Mouse (Mus musculus) forebrain, embryonic 14.5 days (tissue): Measurements from ENCODE around the gene Dmrtc2. TPM values are rescaled to one million over a fixed set of nuclear protein-coding genes. Genes with fewer than 3 reads are reported as not detected.

Experiments
- ATAC-seq: fragments of 200-750 bp; cut with Nextera tagmentation; 2 replicates; pipeline ENCODE4 v1.8.0; 2017; ENCODE audit warnings: mild to moderate bottlenecking, moderate library complexity
- DNase-seq: peaks from one replicate; pipeline ENCODE4 v3.0.0-alpha.2; 2015; ENCODE audit warnings: low spot score
- H3K27ac ChIP-seq: fragments of 300-500 bp; sonication (generic); 2 replicates; pipeline ENCODE4 v1.5.1; 2014; ENCODE audit warnings: low read depth, mild to moderate bottlenecking, control low read depth, low read length, moderate library complexity
- H3K27me3 ChIP-seq: fragments of 300-500 bp; sonication (generic); replicated peaks from 2 replicates; pipeline ENCODE4 v1.6.1; 2014; ENCODE audit warnings: low read length, control low read depth, mixed read lengths; ENCODE audit not compliant: control insufficient read depth, insufficient read depth
- H3K36me3 ChIP-seq: fragments of 300-500 bp; sonication (generic); 2 replicates; pipeline ENCODE4 v1.6.1; 2014; ENCODE audit warnings: low read length, control low read depth; ENCODE audit not compliant: control insufficient read depth, insufficient read depth
- H3K4me1 ChIP-seq: fragments of 300-500 bp; sonication (generic); 2 replicates; pipeline ENCODE4 v1.6.1; 2014; ENCODE audit warnings: antibody characterized with exemption, low read length, control low read depth; ENCODE audit not compliant: control insufficient read depth, insufficient read depth
- H3K4me2 ChIP-seq: fragments of 300-500 bp; sonication (generic); 2 replicates; pipeline ENCODE4 v1.6.1; 2014; ENCODE audit warnings: mild to moderate bottlenecking, control low read depth, low read length
- H3K4me3 ChIP-seq: fragments of 300-500 bp; sonication (generic); 2 replicates; pipeline ENCODE4 v1.5.1; 2014; ENCODE audit warnings: low read depth, low read length, control low read depth
- H3K9ac ChIP-seq: fragments of 300-500 bp; sonication (generic); 2 replicates; pipeline ENCODE4 v1.6.1; 2014; ENCODE audit warnings: mild to moderate bottlenecking, low read length, control low read depth, moderate library complexity
- H3K9me3 ChIP-seq: fragments of 300-500 bp; sonication (generic); replicated peaks from 2 replicates; pipeline ENCODE4 v1.6.1; 2016; ENCODE audit warnings: low read length, control low read depth, mixed read lengths; ENCODE audit not compliant: control insufficient read depth
- WGBS: fragments of 180-500 bp; shearing (Covaris S2); extraction: QIAGEN DNeasy Blood & Tissue Kit; methylation state at CpG from one replicate; pipeline ENCODE4 v1.1.7; 2014; 5-methylcytosine and 5-hydroxymethylcytosine counted together
- polyA plus RNA-seq: library from polyadenylated mRNA; unstranded; fragments of >200 nt; fragmentation: Nextera tagmentation; extraction: Ambion mirVana; gene quantifications from 2 replicates; pipeline ENCODE4 v1.2.1, GENCODE M21; 2014

The Dmrtc2 gene
- polyA plus RNA-seq, 1 experiment from 2014 or later, result not detected

- Histone ChIP-seq H3K27me3 (no peaks in the 10 kb centered on the region), H3K4me1 (peaks cover 12% of the 10 kb centered on the region; the same call in 1 of the 2 replicates), H3K9ac (peak within 1 kb of the TSS; percentile 100), H3K27ac (peak within 1 kb of the TSS; percentile 92), H3K4me2 (peak within 1 kb of the TSS; percentile 87), H3K36me3 (peaks cover 34% of the 10 kb centered on the region), H3K9me3 (no peaks in the 10 kb centered on the region), H3K4me3 (peak within 1 kb of the TSS; percentile 100)
- whole genome bisulfite sequencing, result under 1% methylated on average over 57 of the region's 57 CpGs
- ATAC-seq (peak; percentile 93), DNase-seq (peak; percentile 100)
Observed at GRCm38 (mm10) chr7:24883896-24884692, 14.2 kb downstream of the Dmrtc2 start, which contains the start of gene Rps19. TSS of gene Rps19 (plus strand) at chr7:24884371.

GRCm38 (mm10) chr7:24884693-24885291, 14.9 kb downstream of the Dmrtc2 start:
- Histone ChIP-seq H3K27me3 (no peaks in the 10 kb centered on the region), H3K9ac (peak overlapping the region; percentile 100), H3K27ac (peak overlapping the region; percentile 92), H3K36me3 (peaks cover 41% of the 10 kb centered on the region), H3K4me1 (peaks cover 12% of the 10 kb centered on the region; the same call in 1 of the 2 replicates), H3K4me2 (peak overlapping the region; percentile 87), H3K4me3 (peak overlapping the region; percentile 100), H3K9me3 (no peaks in the 10 kb centered on the region)
- no peak for ATAC-seq
- under 1% methylated on average over 43 of the region's 47 CpGs for WGBS
- DNase-seq, result peak; percentile 20

DNA sequence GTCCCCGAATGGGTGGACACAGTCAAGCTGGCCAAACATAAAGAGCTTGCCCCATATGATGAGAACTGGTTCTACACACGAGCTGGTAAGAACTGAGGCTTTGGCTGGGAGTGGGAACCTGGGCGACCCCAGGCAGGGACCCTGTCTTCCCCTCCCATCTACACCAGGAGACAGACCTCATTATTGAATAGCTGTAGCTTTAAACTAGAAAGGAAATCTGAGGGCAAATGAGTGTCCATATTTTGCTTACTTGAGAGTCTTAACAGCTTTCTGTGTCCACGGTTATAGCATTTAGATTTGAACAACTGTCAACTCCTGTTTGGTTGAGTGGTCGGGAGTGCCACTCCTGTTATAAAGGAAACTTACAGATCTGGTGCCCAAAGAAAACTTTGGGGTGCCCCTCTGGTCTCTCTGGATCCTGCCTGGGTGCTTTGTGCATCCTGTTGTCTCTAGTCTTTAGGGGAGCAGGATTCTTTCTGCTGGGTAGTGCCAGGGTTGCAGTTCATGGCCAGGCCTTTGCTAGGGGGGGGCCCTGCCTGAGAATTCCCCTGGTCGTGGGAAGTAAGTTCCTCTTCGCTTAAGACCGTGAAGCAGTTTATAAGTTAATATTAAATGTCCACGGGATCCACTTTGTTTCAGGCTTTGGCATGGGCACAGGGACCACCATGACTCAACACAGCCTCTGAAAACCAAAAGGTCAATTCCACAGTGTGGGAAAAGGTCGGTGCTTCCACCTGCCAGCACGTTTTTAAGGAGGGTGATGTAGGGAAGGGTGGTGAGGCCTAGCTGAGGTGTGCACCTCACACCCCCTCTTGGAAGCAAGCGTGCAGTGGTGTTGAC, 15.8 kb downstream of the Dmrtc2 start:
- H3K9me3 ChIP-seq, result no peaks in the 10 kb centered on the region
- no peak overlapping the region for H3K27ac ChIP-seq

DNA sequence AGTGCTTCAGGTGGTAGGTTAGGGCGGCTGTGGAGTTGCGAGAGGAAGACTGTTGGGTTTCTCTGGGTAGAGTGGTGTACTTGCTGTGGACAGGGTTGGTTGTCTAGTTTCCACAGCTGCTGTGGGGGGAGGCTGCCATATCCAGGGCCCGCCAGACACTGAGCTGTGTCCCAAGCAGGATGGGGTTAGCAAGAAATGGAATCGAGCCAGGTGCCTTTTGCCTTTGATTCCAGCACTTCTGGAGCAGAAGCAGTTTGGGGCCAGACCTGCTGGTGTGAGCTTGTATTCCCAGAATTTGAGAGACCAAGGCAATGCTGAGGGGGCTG, 16.4 kb downstream of the Dmrtc2 start:
- Histone ChIP-seq H3K27me3 (no peaks in the 10 kb centered on the region), H3K9ac (peak overlapping the region; percentile 100), H3K27ac (no peak overlapping the region), H3K4me3 (0 out of 2 replicates have a peak overlapping the region, but pooled peaks have one; percentile 100), H3K36me3 (peaks cover 54% of the 10 kb centered on the region), H3K9me3 (no peaks in the 10 kb centered on the region), H3K4me1 (peaks cover 12% of the 10 kb centered on the region; the same call in 1 of the 2 replicates), H3K4me2 (peak overlapping the region; percentile 87)
- no peak for DNase-seq
- WGBS, result 63% methylated on average over 4 of the region's 4 CpGs
- no peak for ATAC-seq

More for the DNA sequence above, 15.8 kb downstream of the Dmrtc2 start:
- 45% methylated on average over 12 of the region's 12 CpGs for WGBS
- Histone ChIP-seq H3K36me3 (peaks cover 49% of the 10 kb centered on the region), H3K4me2 (peak overlapping the region; percentile 87), H3K4me3 (peak overlapping the region; percentile 100), H3K27me3 (no peaks in the 10 kb centered on the region), H3K9ac (peak overlapping the region; percentile 100), H3K4me1 (peaks cover 12% of the 10 kb centered on the region; the same call in 1 of the 2 replicates)
- DNase-seq, result no peak
- ATAC-seq, result no peak

GRCm38 (mm10) chr7:24887096-24887495, 17.2 kb downstream of the Dmrtc2 start:
- ATAC-seq (no peak), DNase-seq (no peak)
- H3K9me3 ChIP-seq, result no peaks in the 10 kb centered on the region
- H3K27me3 ChIP-seq, result no peaks in the 10 kb centered on the region
- WGBS, result 54% methylated on average over 4 of the region's 4 CpGs
- peaks cover 12% of the 10 kb centered on the region; the same call in 1 of the 2 replicates for H3K4me1 ChIP-seq
- no peak overlapping the region for H3K4me3 ChIP-seq
- H3K36me3 ChIP-seq, result peaks cover 62% of the 10 kb centered on the region
- H3K9ac ChIP-seq, result peak overlapping the region; percentile 100
- no peak overlapping the region for H3K27ac ChIP-seq
- H3K4me2 ChIP-seq, result no peak overlapping the region

DNA sequence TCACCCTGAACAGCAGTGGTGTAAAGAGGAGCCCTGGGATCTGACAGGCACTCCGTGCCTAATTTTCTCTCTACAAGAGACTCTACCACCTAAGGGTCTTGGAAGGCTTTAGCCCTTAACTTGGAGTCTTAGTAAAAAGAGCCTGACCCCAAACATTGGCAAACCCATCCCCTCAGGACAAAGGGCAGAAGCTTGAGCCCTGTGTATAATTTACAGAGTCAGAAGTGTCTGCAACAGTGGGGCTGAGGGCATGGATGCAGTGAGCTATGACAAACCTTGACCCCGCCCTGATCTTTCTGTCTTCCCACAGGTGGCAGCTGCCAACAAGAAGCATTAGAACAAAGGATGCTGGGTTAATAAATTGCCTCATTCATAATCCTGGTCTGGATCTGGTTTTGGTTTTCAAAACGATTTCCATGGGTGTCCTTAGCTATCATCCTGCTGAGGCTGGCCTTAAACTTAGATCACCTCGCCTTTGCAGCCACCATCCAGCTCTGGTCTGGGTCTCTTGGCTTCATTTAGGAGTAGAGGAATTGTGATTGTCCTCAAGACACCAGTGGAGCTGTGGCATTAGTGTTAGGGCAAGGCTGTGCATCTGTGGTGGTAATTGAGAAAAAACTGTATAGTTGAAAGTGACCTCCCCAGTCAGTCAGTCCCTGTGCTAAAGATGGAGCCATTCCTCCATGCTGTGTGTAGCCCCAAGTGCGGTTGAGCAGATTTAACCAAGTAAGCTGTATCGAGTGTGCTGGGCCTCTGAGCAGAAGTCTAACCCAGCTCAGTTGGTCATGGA, 19.8 kb downstream of the Dmrtc2 start:
- H3K9me3 ChIP-seq, result no peaks in the 10 kb centered on the region
- H3K27ac ChIP-seq, result no peak overlapping the region
- WGBS, result 83% methylated on average over 6 of the region's 6 CpGs
- H3K27me3 ChIP-seq, result no peaks in the 10 kb centered on the region
- peaks cover 12% of the 10 kb centered on the region; the same call in 1 of the 2 replicates for H3K4me1 ChIP-seq
- no peak overlapping the region for H3K4me2 ChIP-seq
- DNase-seq (no peak), ATAC-seq (no peak)
- no peak overlapping the region for H3K9ac ChIP-seq
- peaks cover 62% of the 10 kb centered on the region for H3K36me3 ChIP-seq
- no peak overlapping the region for H3K4me3 ChIP-seq

DNA sequence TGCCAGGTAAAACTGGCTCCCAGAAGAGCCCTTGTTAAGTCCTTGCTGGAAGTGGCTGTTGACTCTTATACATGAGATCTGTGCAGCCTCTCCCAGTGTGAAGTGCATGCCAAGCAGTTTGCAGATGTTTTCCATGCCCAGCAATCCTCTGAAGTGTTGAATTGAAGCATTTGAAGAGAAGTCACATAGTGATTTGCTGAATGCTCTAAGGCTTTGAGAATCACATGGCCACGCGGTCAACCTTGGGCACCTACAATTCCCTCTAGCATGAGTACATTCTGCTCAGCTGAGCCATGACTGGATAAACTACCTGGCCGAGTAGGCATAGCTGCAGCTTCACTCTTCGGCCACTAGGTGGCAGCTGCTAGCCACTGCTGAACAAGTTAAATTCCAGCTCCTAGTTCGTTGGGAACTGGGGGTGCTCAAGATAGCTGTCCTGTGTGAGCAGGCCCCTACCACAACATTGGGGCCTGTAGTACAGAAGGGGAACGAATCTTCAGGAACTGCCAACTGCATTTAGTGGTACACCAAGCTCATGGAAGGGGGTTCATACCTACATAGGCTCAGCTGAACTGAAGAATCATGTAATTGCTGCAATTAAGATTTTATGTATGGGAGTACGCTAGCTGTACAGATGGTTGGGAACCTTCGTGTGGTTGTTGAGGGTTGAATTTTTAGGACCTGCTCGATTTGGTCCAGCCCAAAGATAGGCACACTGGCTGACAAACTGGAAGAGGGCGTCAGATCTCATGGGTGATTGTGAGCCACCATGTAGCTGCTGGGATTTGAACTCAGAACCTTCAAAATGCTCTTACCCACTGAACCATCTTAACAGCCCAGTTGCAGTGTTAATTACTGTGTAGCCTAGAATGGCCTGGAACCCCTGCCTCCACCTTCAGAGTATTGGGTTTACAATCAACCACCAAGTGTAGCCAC, 20.7 kb downstream of the Dmrtc2 start:
- 29% methylated on average over 10 of the region's 10 CpGs for WGBS
- Histone ChIP-seq H3K4me1 (peaks cover 8% of the 10 kb centered on the region; the same call in 1 of the 2 replicates), H3K9me3 (no peaks in the 10 kb centered on the region), H3K27me3 (no peaks in the 10 kb centered on the region), H3K9ac (no peak overlapping the region), H3K4me2 (no peak overlapping the region), H3K27ac (no peak overlapping the region), H3K36me3 (peaks cover 62% of the 10 kb centered on the region), H3K4me3 (no peak overlapping the region)
- DNase-seq (peak; percentile 91), ATAC-seq (peak; percentile 76)
